Mouse (Mus musculus): ENCODE results near the gene Tnfaip8l1. TPM values are rescaled to one million over a fixed set of nuclear protein-coding genes. Genes with fewer than 3 reads are reported as not detected.

The Tnfaip8l1 gene
- polyA plus RNA-seq, 1 experiment = 3.5 TPM

DNA sequence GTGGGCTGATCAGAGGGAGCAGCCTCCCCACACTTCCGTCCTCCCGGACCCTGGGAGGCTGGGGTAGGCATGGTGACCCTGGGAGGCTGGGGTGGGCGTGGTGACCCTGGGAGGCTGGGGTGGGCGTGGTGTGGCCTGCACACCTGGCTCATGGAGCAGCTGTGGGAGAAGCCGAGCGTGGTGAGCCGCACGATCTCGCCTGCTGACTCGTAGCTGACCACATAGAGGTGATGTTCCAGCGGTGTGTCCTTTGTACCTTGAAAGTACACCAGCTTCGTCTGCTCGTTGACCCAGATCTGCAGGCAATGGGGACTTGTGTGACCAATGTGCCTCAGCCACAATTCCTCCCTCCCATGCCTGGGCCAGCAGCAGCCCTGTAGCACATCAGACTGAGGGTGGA lies 32.5 kb downstream of the Tnfaip8l1 start:
- no peaks in the 10 kb centered on the region for H3K4me1 ChIP-seq (ENCODE audit: control insufficient read depth, insufficient read depth, low read length)
- 87% methylated on average over 13 of the region's 13 CpGs for WGBS
- no peak for DNase-seq
- TF ChIP-seq POLR2A (IDR thresholded peaks at IDR 0.05; ENCODE audit: borderline replicate concordance, extremely low read depth, low read depth, low read length) (no peak), CTCF (IDR thresholded peaks at IDR 0.05; ENCODE audit: insufficient read depth, low read length) (no peak)
- no peak overlapping the region for H3K4me3 ChIP-seq (replicated peaks; ENCODE audit: extremely low read depth, low read depth, low read length)

GRCm38 (mm10) chr17:56196860-56197259 lies 34.6 kb downstream of the Tnfaip8l1 start:
- no peak overlapping the region for H3K4me3 ChIP-seq (replicated peaks; ENCODE audit: extremely low read depth, low read depth, low read length)
- no peaks in the 10 kb centered on the region for H3K4me1 ChIP-seq (ENCODE audit: control insufficient read depth, insufficient read depth, low read length)
- WGBS = 60% methylated on average over 2 of the region's 2 CpGs
- no peak for TF ChIP-seq POLR2A (IDR thresholded peaks at IDR 0.05; ENCODE audit: borderline replicate concordance, extremely low read depth, low read depth, low read length)
- TF ChIP-seq CTCF (IDR thresholded peaks at IDR 0.05; ENCODE audit: insufficient read depth, low read length) = peak; percentile 54
- no peak for DNase-seq

DNA sequence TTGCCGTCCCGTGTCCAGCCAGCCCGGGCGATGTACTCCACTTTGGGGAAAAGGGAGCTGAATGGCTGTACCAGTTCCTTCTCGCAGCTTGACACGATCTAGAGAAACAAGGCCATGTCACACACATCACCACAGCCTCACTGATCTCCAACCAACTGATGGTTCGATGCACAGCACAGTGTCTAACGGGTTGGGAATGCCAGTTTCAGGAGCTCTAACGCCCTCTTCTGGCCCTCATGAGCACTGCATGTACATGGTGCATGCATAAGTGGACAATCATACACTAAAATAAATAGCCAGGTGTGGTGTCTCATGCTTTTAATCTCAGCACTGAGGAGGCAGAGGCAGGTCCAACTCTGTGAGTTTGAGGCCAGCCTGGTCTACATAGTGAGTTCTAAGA lies 38.3 kb downstream of the Tnfaip8l1 start:
- 85% methylated on average over 9 of the region's 9 CpGs for WGBS
- no peak overlapping the region for H3K4me3 ChIP-seq (replicated peaks; ENCODE audit: extremely low read depth, low read depth, low read length)

GRCm38 (mm10) chr17:56201642-56202041 lies 39.4 kb downstream of the Tnfaip8l1 start:
- no peak for DNase-seq
- Histone ChIP-seq H3K4me3 (replicated peaks; ENCODE audit: extremely low read depth, low read depth, low read length) (no peak overlapping the region), H3K4me1 (ENCODE audit: control insufficient read depth, insufficient read depth, low read length) (no peaks in the 10 kb centered on the region)
- TF ChIP-seq POLR2A (IDR thresholded peaks at IDR 0.05; ENCODE audit: borderline replicate concordance, extremely low read depth, low read depth, low read length) (no peak), CTCF (IDR thresholded peaks at IDR 0.05; ENCODE audit: insufficient read depth, low read length) (no peak)
- 68% methylated on average over 3 of the region's 3 CpGs for WGBS

More for the DNA sequence above, 38.3 kb downstream of the Tnfaip8l1 start:
- H3K4me1 ChIP-seq (ENCODE audit: control insufficient read depth, insufficient read depth, low read length) = no peaks in the 10 kb centered on the region
- TF ChIP-seq CTCF (IDR thresholded peaks at IDR 0.05; ENCODE audit: insufficient read depth, low read length) = peak; percentile 40
- no peak for TF ChIP-seq POLR2A (IDR thresholded peaks at IDR 0.05; ENCODE audit: borderline replicate concordance, extremely low read depth, low read depth, low read length)
- no peak for DNase-seq

GRCm38 (mm10) chr17:56202476-56202875 lies 40.2 kb downstream of the Tnfaip8l1 start:
- Histone ChIP-seq H3K4me1 (ENCODE audit: control insufficient read depth, insufficient read depth, low read length) (peaks cover 7% of the 10 kb centered on the region; the same call in 1 of the 2 replicates), H3K4me3 (replicated peaks; ENCODE audit: extremely low read depth, low read depth, low read length) (no peak overlapping the region)
- TF ChIP-seq CTCF (IDR thresholded peaks at IDR 0.05; ENCODE audit: insufficient read depth, low read length) (no peak), POLR2A (IDR thresholded peaks at IDR 0.05; ENCODE audit: borderline replicate concordance, extremely low read depth, low read depth, low read length) (no peak)
- WGBS = 92% methylated on average over 8 of the region's 8 CpGs
- no peak for DNase-seq

DNA sequence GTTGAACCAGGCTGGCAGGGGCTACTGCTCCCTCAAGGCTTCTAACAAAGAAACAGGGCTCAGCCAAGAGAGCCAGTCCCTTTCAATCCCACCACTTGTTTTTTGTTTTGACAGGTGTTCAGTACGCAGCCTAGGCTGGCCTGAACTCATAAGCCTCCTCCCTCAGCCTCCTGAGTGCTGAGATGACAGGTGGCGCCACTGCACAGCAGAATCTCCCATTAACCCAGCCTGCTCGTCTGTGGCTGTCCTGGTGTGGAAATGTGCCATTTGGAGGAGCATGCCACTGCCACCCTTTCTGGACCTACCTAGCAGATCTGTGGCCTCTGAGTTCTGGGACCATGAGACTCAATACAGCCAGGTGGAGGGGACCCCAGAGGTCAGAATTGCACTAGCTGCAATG lies 41.5 kb downstream of the Tnfaip8l1 start:
- no peak overlapping the region for H3K4me3 ChIP-seq (replicated peaks; ENCODE audit: extremely low read depth, low read depth, low read length)
- DNase-seq = no peak
- WGBS = 69% methylated on average over 3 of the region's 3 CpGs
- TF ChIP-seq CTCF (IDR thresholded peaks at IDR 0.05; ENCODE audit: insufficient read depth, low read length) (peak; percentile 39; the same call in 1 of the 2 replicates), POLR2A (IDR thresholded peaks at IDR 0.05; ENCODE audit: borderline replicate concordance, extremely low read depth, low read depth, low read length) (no peak)
- peaks cover 7% of the 10 kb centered on the region; the same call in 1 of the 2 replicates for H3K4me1 ChIP-seq (ENCODE audit: control insufficient read depth, insufficient read depth, low read length)

- 73% methylated on average over 10 of the region's 10 CpGs for WGBS
Observed at GRCm38 (mm10) chr17:56206276-56206884, 44.1 kb downstream of the Tnfaip8l1 start.

DNA sequence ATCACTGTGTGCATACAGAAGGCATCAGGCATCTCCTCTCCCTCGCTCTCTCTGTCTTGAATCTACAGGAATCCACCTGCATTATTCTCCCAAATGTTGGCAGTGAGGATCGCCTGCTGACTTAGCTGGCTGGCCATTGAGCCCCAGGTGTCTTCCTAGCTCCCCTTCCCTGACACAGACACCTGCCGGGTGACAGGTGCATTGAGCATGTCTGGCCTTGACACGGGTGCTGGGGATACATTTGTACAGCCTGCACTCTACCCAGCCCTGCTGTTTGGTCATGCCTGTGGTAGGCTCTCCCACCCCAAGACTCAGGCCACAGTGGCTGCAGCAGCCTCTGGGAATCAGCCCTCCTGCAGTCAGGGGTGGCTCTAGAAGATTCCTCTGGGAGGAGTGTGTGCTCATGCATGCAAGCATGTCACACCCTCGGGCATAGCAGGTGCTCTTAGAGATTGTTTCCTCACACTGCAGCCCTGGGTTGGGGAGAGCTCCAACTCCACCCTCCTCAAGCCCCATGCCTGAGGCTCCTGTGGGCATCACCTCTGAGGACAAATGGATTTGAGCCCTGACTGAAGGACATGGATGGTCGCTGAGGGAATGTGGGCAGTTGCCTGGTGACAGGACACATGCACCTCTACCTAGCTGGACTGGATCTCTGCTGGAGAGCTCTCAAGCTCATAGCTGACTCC lies 44.9 kb downstream of the Tnfaip8l1 start:
- 67% methylated on average over 6 of the region's 6 CpGs for WGBS
- peak; percentile 44 for DNase-seq
- no peak for TF ChIP-seq POLR2A (IDR thresholded peaks at IDR 0.05; ENCODE audit: borderline replicate concordance, extremely low read depth, low read depth, low read length)
- no peak for TF ChIP-seq CTCF (IDR thresholded peaks at IDR 0.05; ENCODE audit: insufficient read depth, low read length)
- H3K4me3 ChIP-seq (replicated peaks; ENCODE audit: extremely low read depth, low read depth, low read length) = no peak overlapping the region
- peaks cover 10% of the 10 kb centered on the region for H3K4me1 ChIP-seq (ENCODE audit: control insufficient read depth, insufficient read depth, low read length)

More at GRCm38 (mm10) chr17:56206276-56206884, 44.1 kb downstream of the Tnfaip8l1 start:
- Histone ChIP-seq H3K4me1 (ENCODE audit: control insufficient read depth, insufficient read depth, low read length) (peaks cover 10% of the 10 kb centered on the region), H3K4me3 (replicated peaks; ENCODE audit: extremely low read depth, low read depth, low read length) (no peak overlapping the region)
- TF ChIP-seq CTCF (IDR thresholded peaks at IDR 0.05; ENCODE audit: insufficient read depth, low read length) (no peak), POLR2A (IDR thresholded peaks at IDR 0.05; ENCODE audit: borderline replicate concordance, extremely low read depth, low read depth, low read length) (no peak)
- peak; percentile 75 for DNase-seq

DNA sequence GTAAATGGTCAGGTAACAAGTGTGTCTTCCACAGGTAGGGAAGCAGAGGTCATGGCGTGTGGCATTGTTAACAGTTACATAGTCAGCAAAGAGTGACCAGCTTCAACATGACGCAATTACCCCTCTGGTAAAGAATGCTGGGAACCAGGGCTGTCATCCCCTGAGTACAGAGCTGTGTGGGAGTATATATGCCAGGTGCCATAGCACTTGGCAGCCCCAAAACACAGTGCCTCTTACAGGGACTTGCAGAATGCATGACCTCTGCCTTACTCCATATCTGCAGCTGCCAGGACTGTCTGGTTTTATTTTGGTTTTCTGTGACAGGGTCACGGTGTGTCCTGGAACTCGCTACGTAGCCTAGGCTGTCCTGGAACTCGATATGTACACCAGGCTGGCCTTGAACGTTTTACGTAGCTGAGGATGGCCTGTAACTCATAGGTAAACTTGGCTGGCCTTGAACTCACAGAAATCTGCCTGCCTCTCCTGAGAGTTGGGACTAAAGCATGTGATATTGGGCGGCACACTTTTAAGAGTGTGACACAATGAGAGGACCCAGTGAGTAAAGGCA lies 45.8 kb downstream of the Tnfaip8l1 start:
- 89% methylated on average over 9 of the region's 9 CpGs for WGBS
- TF ChIP-seq CTCF (IDR thresholded peaks at IDR 0.05; ENCODE audit: insufficient read depth, low read length) = no peak
- no peak for TF ChIP-seq POLR2A (IDR thresholded peaks at IDR 0.05; ENCODE audit: borderline replicate concordance, extremely low read depth, low read depth, low read length)
- DNase-seq = no peak
- Histone ChIP-seq H3K4me3 (replicated peaks; ENCODE audit: extremely low read depth, low read depth, low read length) (no peak overlapping the region), H3K4me1 (ENCODE audit: control insufficient read depth, insufficient read depth, low read length) (peaks cover 11% of the 10 kb centered on the region)

Measured in lung, adult 2 months (tissue).